In genomic region chr7:25670096-25670495, GRCm38 (mm10) we compare ENCODE assay signal across 16 mouse cellular contexts.
"Had no signal": no experiment of that assay in that cellular context is flagged by ENCODE, and none has a peak within 500 bp of the region (broad histone marks: within the 10 kb centered on the region; RNA-seq: fewer than 3 reads in every experiment).

No protein-coding gene starts in this region.

- H3K4me3 ChIP-seq: liver, embryonic 15.5 days; lung, embryonic 15.5 days; megakaryocyte, embryonic 14.5 days; midbrain, embryonic 12.5 days; neural tube, embryonic 12.5 days had no signal

- H3K9ac ChIP-seq: liver, embryonic 15.5 days; liver, postnatal 0 days; lung, embryonic 15.5 days; midbrain, embryonic 12.5 days; neural tube, embryonic 12.5 days had no signal

- H3K27ac ChIP-seq: liver, embryonic 15.5 days; lung, embryonic 15.5 days; macrophage; midbrain, embryonic 12.5 days; neural tube, embryonic 12.5 days had no signal

- H3K4me1 ChIP-seq: neural tube, embryonic 12.5 days had no signal

- H3K9me3 ChIP-seq: liver, embryonic 15.5 days; lung, embryonic 15.5 days; midbrain, embryonic 12.5 days; neural tube, embryonic 12.5 days had no signal

- H3K4me2 ChIP-seq: liver, embryonic 15.5 days; lung, embryonic 15.5 days; midbrain, embryonic 12.5 days; neural tube, embryonic 12.5 days had no signal

- ATAC-seq: liver, postnatal 0 days; lung, postnatal 0 days had no signal

- DNase-seq: liver, postnatal 0 days; lung, adult 2 months; lung, postnatal 14 days; lung, postnatal 36 days; midbrain, embryonic 14.5 days; right cerebral cortex, postnatal 14 days; thymus, adult 18-20 months; thymus, postnatal 14 days; thymus, postnatal 36 days had no signal
